Mouse (Mus musculus) yolk sac, embryonic 10.5 days (tissue): ENCODE measurements around the gene Tyw5.

Source experiments
- DNase-seq: peaks from one replicate; pipeline ENCODE4 v3.0.0-alpha.2; 2017; ENCODE audit warnings: low spot score

Gene Tyw5

GRCm38 (mm10) chr1:57406187-57407151 lies at the start of gene Tyw5, which contains the start of gene Maip1:
Tyw5 (minus strand) TSS chr1:57407101.
Maip1 (plus strand) TSS chr1:57406328.
- peak; percentile 89 for DNase-seq

GRCm38 (mm10) chr1:57450241-57450640 lies 43.3 kb upstream of the Tyw5 start:
- DNase-seq = no peak

GRCm38 (mm10) chr1:57445679-57446078 lies 38.8 kb upstream of the Tyw5 start:
- no peak for DNase-seq

GRCm38 (mm10) chr1:57440771-57441170 lies 33.9 kb upstream of the Tyw5 start:
- DNase-seq = no peak

- DNase-seq = peak; percentile 51
These were observed 32.1 kb upstream of the Tyw5 start for GRCm38 (mm10) chr1:57439026-57439425.

GRCm38 (mm10) chr1:57436954-57437353 lies 30.1 kb upstream of the Tyw5 start:
- no peak for DNase-seq

- peak; percentile 43 for DNase-seq
These were observed 29.5 kb upstream of the Tyw5 start for GRCm38 (mm10) chr1:57436408-57436807.

GRCm38 (mm10) chr1:57433141-57433540 lies 26.2 kb upstream of the Tyw5 start:
- no peak for DNase-seq

- DNase-seq = no peak
These were observed 23.0 kb upstream of the Tyw5 start for GRCm38 (mm10) chr1:57429786-57430483.

- peak; percentile 56 for DNase-seq
These were observed 21.7 kb upstream of the Tyw5 start for GRCm38 (mm10) chr1:57428368-57429308.

- DNase-seq = no peak
These were observed 16.8 kb upstream of the Tyw5 start for GRCm38 (mm10) chr1:57423696-57424095.

- DNase-seq = no peak
These were observed 6.5 kb upstream of the Tyw5 start for GRCm38 (mm10) chr1:57413397-57413796.

GRCm38 (mm10) chr1:57408994-57409393 lies 2.1 kb upstream of the Tyw5 start:
- no peak for DNase-seq

GRCm38 (mm10) chr1:57402116-57402515 lies 4.8 kb downstream of the Tyw5 start:
- DNase-seq = no peak

GRCm38 (mm10) chr1:57400877-57401276 lies 6.0 kb downstream of the Tyw5 start:
- no peak for DNase-seq

GRCm38 (mm10) chr1:57400321-57400720 lies 6.6 kb downstream of the Tyw5 start:
- DNase-seq = no peak

- DNase-seq = no peak
These were observed 12.8 kb downstream of the Tyw5 start for GRCm38 (mm10) chr1:57394051-57394450.

- DNase-seq = no peak
These were observed 14.5 kb downstream of the Tyw5 start for GRCm38 (mm10) chr1:57392417-57392816.

GRCm38 (mm10) chr1:57390993-57391790 lies 15.7 kb downstream of the Tyw5 start:
- DNase-seq = no peak

- no peak for DNase-seq
These were observed 18.3 kb downstream of the Tyw5 start for GRCm38 (mm10) chr1:57388402-57389155.
